Mouse (Mus musculus) limb, embryonic 12.5 days (tissue): ENCODE results near the gene Nek11. TPM values are rescaled to one million over a fixed set of nuclear protein-coding genes. Genes with fewer than 3 reads are reported as not detected.
A peak's percentile ranks its signal among the peaks of the same experiment; 100 is the strongest.

Experiments used
- ATAC-seq: fragments of 200-750 bp; cut with Nextera tagmentation; 2 replicates; pipeline ENCODE4 v1.8.0; 2017; ENCODE audit warnings: low read depth, moderate TSS enrichment; ENCODE audit not compliant: insufficient number of reproducible peaks, insufficient read depth, low FRiP score, low TSS enrichment
- H3K27ac ChIP-seq: fragments of 300-500 bp; sonication (generic); 2 replicates; pipeline ENCODE4 v1.5.1; 2016; ENCODE audit warnings: mild to moderate bottlenecking, moderate library complexity
- H3K27me3 ChIP-seq: fragments of 300-500 bp; sonication (generic); 2 replicates; pipeline ENCODE4 v1.6.1; 2016; ENCODE audit warnings: mild to moderate bottlenecking, moderate library complexity
- H3K36me3 ChIP-seq: fragments of 300-500 bp; sonication (generic); 2 replicates; pipeline ENCODE4 v1.6.1; 2016; ENCODE audit warnings: mild to moderate bottlenecking, moderate library complexity
- H3K4me1 ChIP-seq: fragments of 300-500 bp; sonication (generic); replicated peaks from 2 replicates; pipeline ENCODE4 v1.6.1; 2016
- H3K4me2 ChIP-seq: fragments of 300-500 bp; sonication (generic); 2 replicates; pipeline ENCODE4 v1.6.1; 2016; ENCODE audit warnings: mild to moderate bottlenecking, moderate library complexity
- H3K4me3 ChIP-seq: fragments of 300-500 bp; sonication (generic); replicated peaks from 2 replicates; pipeline ENCODE4 v1.5.1; 2016; ENCODE audit warnings: mild to moderate bottlenecking
- H3K9ac ChIP-seq: fragments of 300-500 bp; sonication (generic); replicated peaks from 2 replicates; pipeline ENCODE4 v1.6.1; 2016; ENCODE audit warnings: mild to moderate bottlenecking, moderate library complexity
- H3K9me3 ChIP-seq: fragments of 300-500 bp; sonication (generic); 2 replicates; pipeline ENCODE4 v1.6.1; 2016; ENCODE audit warnings: mild to moderate bottlenecking, moderate library complexity
- WGBS: fragments of 180-500 bp; shearing (Covaris S2); methylation state at CpG from one replicate; pipeline ENCODE4 v1.1.7; 2016; 5-methylcytosine and 5-hydroxymethylcytosine counted together
- polyA plus RNA-seq: library from polyadenylated mRNA; unstranded; fragments of >200 nt; fragmentation: Nextera tagmentation; extraction: Ambion mirVana; gene quantifications from 2 replicates; pipeline ENCODE4 v1.2.1, GENCODE M21; 2016

Nek11 gene
- 0.17 and 0.26 TPM in 2 replicates for polyA plus RNA-seq

GRCm38 (mm10) chr9:105395218-105395627 lies at the start of gene Nek11, which contains the start of gene Aste1:
TSS of gene Nek11 (minus strand) at chr9:105395524.
TSS of gene Aste1 (plus strand) at chr9:105395392.
- Histone ChIP-seq H3K4me2 (peak within 1 kb of the TSS; percentile 66), H3K27ac (peak within 1 kb of the TSS; percentile 90), H3K36me3 (peaks cover 15% of the 10 kb centered on the region), H3K9ac (peak within 1 kb of the TSS; percentile 58), H3K9me3 (no peaks in the 10 kb centered on the region), H3K4me1 (peaks cover 19% of the 10 kb centered on the region), H3K27me3 (peaks cover 3% of the 10 kb centered on the region; the same call in 1 of the 2 replicates), H3K4me3 (peak within 1 kb of the TSS; percentile 67)
- WGBS, result under 1% methylated on average over 44 of the region's 44 CpGs
- ATAC-seq, result peak; percentile 97

- Histone ChIP-seq H3K4me2 (no peak overlapping the region), H3K4me3 (no peak overlapping the region), H3K27me3 (no peaks in the 10 kb centered on the region), H3K9ac (no peak overlapping the region), H3K9me3 (no peaks in the 10 kb centered on the region), H3K27ac (no peak overlapping the region), H3K4me1 (no peaks in the 10 kb centered on the region), H3K36me3 (peaks cover 45% of the 10 kb centered on the region)
- WGBS, result 92% methylated on average over 6 of the region's 6 CpGs
- no peak for ATAC-seq
Measured at GRCm38 (mm10) chr9:105408549-105408948, 13.2 kb upstream of the Nek11 start.

GRCm38 (mm10) chr9:105394720-105395119 lies 604 bp downstream of the Nek11 start:
- WGBS, result 15% methylated on average over 11 of the region's 11 CpGs
- H3K9ac ChIP-seq, result no peak overlapping the region
- peak; percentile 18; the same call in 1 of the 2 replicates for ATAC-seq
- peaks cover 15% of the 10 kb centered on the region for H3K36me3 ChIP-seq
- peaks cover 15% of the 10 kb centered on the region; the same call in 1 of the 2 replicates for H3K4me1 ChIP-seq
- peak overlapping the region; percentile 67 for H3K4me3 ChIP-seq
- H3K4me2 ChIP-seq, result peak overlapping the region; percentile 66
- H3K27me3 ChIP-seq, result peaks cover 3% of the 10 kb centered on the region; the same call in 1 of the 2 replicates
- H3K27ac ChIP-seq, result no peak overlapping the region
- no peaks in the 10 kb centered on the region for H3K9me3 ChIP-seq

- H3K4me1 ChIP-seq, result 0 out of 2 replicates have a peak, but pooled peaks cover 5% of the 10 kb centered on the region
- no peak overlapping the region for H3K4me3 ChIP-seq
- no peak for ATAC-seq
- 56% methylated on average over 5 of the region's 5 CpGs for WGBS
- H3K9ac ChIP-seq, result no peak overlapping the region
- H3K9me3 ChIP-seq, result no peaks in the 10 kb centered on the region
- H3K27ac ChIP-seq, result no peak overlapping the region
- no peaks in the 10 kb centered on the region for H3K36me3 ChIP-seq
- peaks cover 6% of the 10 kb centered on the region for H3K27me3 ChIP-seq
- H3K4me2 ChIP-seq, result no peak overlapping the region
Measured at GRCm38 (mm10) chr9:105390616-105391015, 4.7 kb downstream of the Nek11 start.

GRCm38 (mm10) chr9:105389289-105389688 lies 6.0 kb downstream of the Nek11 start:
- WGBS, result 12% methylated on average over 4 of the region's 4 CpGs
- peaks cover 3% of the 10 kb centered on the region for H3K27me3 ChIP-seq
- H3K4me2 ChIP-seq, result no peak overlapping the region
- H3K9ac ChIP-seq, result no peak overlapping the region
- H3K4me1 ChIP-seq, result no peaks in the 10 kb centered on the region
- no peaks in the 10 kb centered on the region for H3K9me3 ChIP-seq
- ATAC-seq, result no peak
- H3K36me3 ChIP-seq, result no peaks in the 10 kb centered on the region
- H3K27ac ChIP-seq, result no peak overlapping the region
- H3K4me3 ChIP-seq, result no peak overlapping the region

GRCm38 (mm10) chr9:105387403-105387802 lies 7.9 kb downstream of the Nek11 start:
- Histone ChIP-seq H3K9me3 (no peaks in the 10 kb centered on the region), H3K27me3 (peaks cover 3% of the 10 kb centered on the region), H3K36me3 (no peaks in the 10 kb centered on the region), H3K4me3 (no peak overlapping the region), H3K27ac (no peak overlapping the region), H3K9ac (no peak overlapping the region), H3K4me2 (no peak overlapping the region), H3K4me1 (no peaks in the 10 kb centered on the region)
- 80% methylated on average over 5 of the region's 5 CpGs for WGBS
- no peak for ATAC-seq

GRCm38 (mm10) chr9:105379533-105380145 lies 15.7 kb downstream of the Nek11 start:
- H3K4me3 ChIP-seq, result no peak overlapping the region
- H3K9ac ChIP-seq, result no peak overlapping the region
- no peak for ATAC-seq
- no peaks in the 10 kb centered on the region for H3K27me3 ChIP-seq
- 86% methylated on average over 8 of the region's 8 CpGs for WGBS
- no peaks in the 10 kb centered on the region for H3K36me3 ChIP-seq
- no peaks in the 10 kb centered on the region for H3K9me3 ChIP-seq
- H3K4me1 ChIP-seq, result no peaks in the 10 kb centered on the region
- no peak overlapping the region for H3K27ac ChIP-seq
- H3K4me2 ChIP-seq, result no peak overlapping the region

- H3K36me3 ChIP-seq, result no peaks in the 10 kb centered on the region
- ATAC-seq, result no peak
- 69% methylated on average over 3 of the region's 3 CpGs for WGBS
- H3K4me3 ChIP-seq, result no peak overlapping the region
- no peak overlapping the region for H3K9ac ChIP-seq
- no peaks in the 10 kb centered on the region for H3K9me3 ChIP-seq
- H3K4me1 ChIP-seq, result no peaks in the 10 kb centered on the region
- H3K27ac ChIP-seq, result no peak overlapping the region
- no peak overlapping the region for H3K4me2 ChIP-seq
- no peaks in the 10 kb centered on the region for H3K27me3 ChIP-seq
Measured at GRCm38 (mm10) chr9:105377622-105378021, 17.7 kb downstream of the Nek11 start.

- Histone ChIP-seq H3K36me3 (no peaks in the 10 kb centered on the region), H3K27ac (no peak overlapping the region), H3K4me1 (no peaks in the 10 kb centered on the region), H3K9me3 (no peaks in the 10 kb centered on the region), H3K9ac (no peak overlapping the region), H3K4me3 (no peak overlapping the region), H3K4me2 (no peak overlapping the region), H3K27me3 (no peaks in the 10 kb centered on the region)
- 68% methylated on average over 7 of the region's 7 CpGs for WGBS
- no peak for ATAC-seq
Measured at GRCm38 (mm10) chr9:105376954-105377530, 18.3 kb downstream of the Nek11 start.

- Histone ChIP-seq H3K9ac (no peak overlapping the region), H3K4me3 (no peak overlapping the region)
- WGBS, result 72% methylated on average over 7 of the region's 7 CpGs
Measured at GRCm38 (mm10) chr9:105376411-105376810, 18.9 kb downstream of the Nek11 start.

GRCm38 (mm10) chr9:105374361-105374760 lies 21.0 kb downstream of the Nek11 start:
- Histone ChIP-seq H3K27me3 (no peaks in the 10 kb centered on the region), H3K9ac (no peak overlapping the region), H3K4me3 (no peak overlapping the region), H3K4me1 (no peaks in the 10 kb centered on the region), H3K27ac (no peak overlapping the region), H3K4me2 (no peak overlapping the region), H3K9me3 (no peaks in the 10 kb centered on the region), H3K36me3 (no peaks in the 10 kb centered on the region)
- 45% methylated on average over 5 of the region's 5 CpGs for WGBS
- ATAC-seq, result no peak

More at GRCm38 (mm10) chr9:105376411-105376810, 18.9 kb downstream of the Nek11 start:
- Histone ChIP-seq H3K4me2 (no peak overlapping the region), H3K9me3 (no peaks in the 10 kb centered on the region), H3K27ac (no peak overlapping the region), H3K36me3 (no peaks in the 10 kb centered on the region), H3K4me1 (no peaks in the 10 kb centered on the region), H3K27me3 (no peaks in the 10 kb centered on the region)
- no peak for ATAC-seq
